Mouse (Mus musculus) stomach, postnatal 0 days (tissue): ENCODE measurements at regions not wholly inside any gene's neighbourhood (a gene's known extent, or its start where the extent isn't known, plus 50 kb on each side); places are given as distances from the start of the nearest gene placed in this dataset.

Experiments
- ATAC-seq: fragments of 200-750 bp; cut with Nextera tagmentation; 2 replicates; pipeline ENCODE4 v1.8.0; 2017; ENCODE audit not compliant: low FRiP score, low TSS enrichment
- DNase-seq: peaks from one replicate; pipeline ENCODE4 v3.0.0-alpha.2; 2016; ENCODE audit warnings: low spot score
- H3K27ac ChIP-seq: fragments of 300-500 bp; sonication (generic); replicated peaks from 2 replicates; pipeline ENCODE4 v1.5.1; 2014; ENCODE audit warnings: mild to moderate bottlenecking, control low read depth
- H3K27me3 ChIP-seq: fragments of 300-500 bp; sonication (generic); 2 replicates; pipeline ENCODE4 v1.6.1; 2014; ENCODE audit warnings: low read length; ENCODE audit not compliant: control insufficient read depth, insufficient read depth
- H3K36me3 ChIP-seq: fragments of 300-500 bp; sonication (generic); 2 replicates; pipeline ENCODE4 v1.6.1; 2014; ENCODE audit warnings: low read length, mixed read lengths; ENCODE audit not compliant: control insufficient read depth, insufficient read depth
- H3K4me1 ChIP-seq: fragments of 300-500 bp; sonication (generic); replicated peaks from 2 replicates; pipeline ENCODE4 v1.6.1; 2014; ENCODE audit warnings: antibody characterized with exemption; ENCODE audit not compliant: control insufficient read depth, insufficient read depth
- H3K4me2 ChIP-seq: fragments of 300-500 bp; sonication (generic); replicated peaks from 2 replicates; pipeline ENCODE4 v1.6.1; 2014; ENCODE audit warnings: low read depth, mild to moderate bottlenecking, control low read depth, moderate library complexity
- H3K4me3 ChIP-seq: fragments of 300-500 bp; sonication (generic); 2 replicates; pipeline ENCODE4 v1.5.1; 2014; ENCODE audit warnings: low read depth, low read length, control low read depth
- H3K9ac ChIP-seq: fragments of 300-500 bp; sonication (generic); 2 replicates; pipeline ENCODE4 v1.6.1; 2014; ENCODE audit warnings: mild to moderate bottlenecking, low read length, control low read depth, mixed read lengths
- H3K9me3 ChIP-seq: fragments of 300-500 bp; sonication (generic); 2 replicates; pipeline ENCODE4 v1.6.1; 2016; ENCODE audit warnings: low read length; ENCODE audit not compliant: control insufficient read depth
- CTCF ChIP-seq: IDR thresholded peaks from 2 replicates; pipeline ENCODE4 v1.5.1; 2016; ENCODE audit warnings: antibody characterized with exemption, low read depth, mild to moderate bottlenecking, moderate library complexity
- EP300 ChIP-seq: optimal IDR thresholded peaks from 2 replicates; pipeline ENCODE3; 2016; ENCODE audit warnings: antibody characterized with exemption
- WGBS: fragments of 180-500 bp; shearing (Covaris S2); extraction: QIAGEN DNeasy Blood & Tissue Kit; methylation state at CpG from one replicate; pipeline ENCODE4 v1.1.7; 2014; 5-methylcytosine and 5-hydroxymethylcytosine counted together

DNA sequence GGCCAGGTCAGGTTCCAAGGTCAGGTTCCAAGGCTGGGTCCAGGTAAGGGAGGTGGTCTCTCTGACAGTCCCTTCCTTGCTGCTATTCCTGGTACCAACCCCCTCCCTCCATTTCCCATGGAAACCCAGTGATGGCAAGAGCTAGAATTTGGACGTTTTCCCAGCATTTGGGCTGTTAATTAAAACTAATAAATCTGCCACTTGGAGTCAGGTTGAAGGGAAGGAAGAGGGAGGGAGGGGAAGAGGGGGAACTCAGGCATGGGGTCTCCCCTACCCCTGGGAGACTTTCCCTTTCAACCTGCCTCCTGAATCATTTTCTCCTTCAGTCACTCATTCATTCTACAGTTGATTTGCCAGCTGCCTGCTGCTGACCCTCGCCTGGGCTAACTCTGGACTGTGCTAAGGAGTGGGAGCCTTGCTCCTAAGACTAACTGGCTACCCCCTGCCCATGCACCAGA, 179.5 kb downstream of the Tmem132e start:
- no peaks in the 10 kb centered on the region for H3K27me3 ChIP-seq
- no peak for TF ChIP-seq CTCF
- no peak for TF ChIP-seq EP300
- H3K4me3 ChIP-seq = no peak overlapping the region
- no peak overlapping the region for H3K27ac ChIP-seq
- H3K4me1 ChIP-seq = no peaks in the 10 kb centered on the region
- no peak overlapping the region for H3K9ac ChIP-seq
- H3K4me2 ChIP-seq = no peak overlapping the region
- H3K36me3 ChIP-seq = no peaks in the 10 kb centered on the region
- no peak for ATAC-seq
- no peak for DNase-seq
- WGBS = 33% methylated on average over 2 of the region's 2 CpGs
- no peaks in the 10 kb centered on the region for H3K9me3 ChIP-seq

- no peak for DNase-seq
Observed at GRCm38 (mm10) chr11:82567014-82567685, 178.4 kb downstream of the Tmem132e start.

DNA sequence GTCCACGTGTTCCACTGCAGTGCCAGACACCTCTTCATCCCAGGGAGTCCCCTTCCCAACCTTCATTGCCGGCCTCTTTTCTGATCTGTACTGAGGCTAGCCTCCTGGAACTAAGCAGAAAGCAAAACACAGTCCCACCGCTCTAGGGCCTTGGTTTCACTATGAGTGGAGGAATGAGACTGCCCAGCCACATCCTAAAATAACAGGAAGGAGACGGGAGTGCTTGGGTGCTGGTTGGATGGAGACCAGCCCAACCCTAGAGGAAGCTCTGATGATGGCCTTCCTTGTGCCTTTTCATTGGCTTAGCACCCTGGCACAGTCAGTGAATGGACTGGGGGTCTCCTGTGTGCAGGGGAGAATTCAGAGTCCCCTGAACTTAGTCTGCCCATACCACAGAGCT, 177.4 kb downstream of the Tmem132e start:
- H3K9me3 ChIP-seq = no peaks in the 10 kb centered on the region
- no peak overlapping the region for H3K4me2 ChIP-seq
- WGBS = 74% methylated on average over 4 of the region's 4 CpGs
- no peaks in the 10 kb centered on the region for H3K27me3 ChIP-seq
- DNase-seq (no peak), ATAC-seq (no peak)
- H3K9ac ChIP-seq = no peak overlapping the region
- H3K4me1 ChIP-seq = no peaks in the 10 kb centered on the region
- TF ChIP-seq EP300 (no peak), CTCF (no peak)
- no peaks in the 10 kb centered on the region for H3K36me3 ChIP-seq
- H3K27ac ChIP-seq = no peak overlapping the region
- no peak overlapping the region for H3K4me3 ChIP-seq

More at GRCm38 (mm10) chr11:82567014-82567685, 178.4 kb downstream of the Tmem132e start:
- no peaks in the 10 kb centered on the region for H3K27me3 ChIP-seq
- no peak for TF ChIP-seq EP300
- TF ChIP-seq CTCF = no peak
- ATAC-seq = no peak
- H3K4me3 ChIP-seq = no peak overlapping the region
- H3K4me2 ChIP-seq = no peak overlapping the region
- WGBS = 63% methylated on average over 9 of the region's 9 CpGs
- no peak overlapping the region for H3K9ac ChIP-seq
- no peaks in the 10 kb centered on the region for H3K9me3 ChIP-seq
- no peaks in the 10 kb centered on the region for H3K4me1 ChIP-seq
- H3K27ac ChIP-seq = no peak overlapping the region
- no peaks in the 10 kb centered on the region for H3K36me3 ChIP-seq

DNA sequence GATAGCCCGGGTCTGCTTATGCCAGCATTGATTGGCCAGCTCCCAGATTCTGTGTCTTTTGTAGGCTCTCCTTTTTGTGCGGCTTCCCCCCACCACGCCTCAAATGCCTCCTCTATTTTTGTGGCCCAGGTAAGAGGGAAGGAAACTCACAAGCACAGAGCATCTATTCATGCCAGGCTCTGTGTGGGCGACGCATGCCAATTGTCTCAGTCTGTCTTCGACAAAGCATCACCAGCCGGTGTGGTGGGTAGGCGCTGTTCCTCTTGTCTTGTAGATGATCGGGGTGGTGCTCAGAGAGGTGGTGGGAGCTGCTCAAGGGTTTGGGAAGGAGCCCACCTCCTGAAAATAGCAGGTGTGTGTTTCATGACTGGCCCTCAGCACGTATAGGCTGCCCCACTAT, 175.5 kb downstream of the Tmem132e start:
- no peak for TF ChIP-seq EP300
- TF ChIP-seq CTCF = no peak
- Histone ChIP-seq H3K9ac (no peak overlapping the region), H3K36me3 (no peaks in the 10 kb centered on the region), H3K27ac (no peak overlapping the region), H3K4me1 (no peaks in the 10 kb centered on the region), H3K4me2 (no peak overlapping the region), H3K9me3 (no peaks in the 10 kb centered on the region), H3K27me3 (no peaks in the 10 kb centered on the region), H3K4me3 (no peak overlapping the region)
- ATAC-seq (no peak), DNase-seq (no peak)
- 50% methylated on average over 10 of the region's 10 CpGs for WGBS

DNA sequence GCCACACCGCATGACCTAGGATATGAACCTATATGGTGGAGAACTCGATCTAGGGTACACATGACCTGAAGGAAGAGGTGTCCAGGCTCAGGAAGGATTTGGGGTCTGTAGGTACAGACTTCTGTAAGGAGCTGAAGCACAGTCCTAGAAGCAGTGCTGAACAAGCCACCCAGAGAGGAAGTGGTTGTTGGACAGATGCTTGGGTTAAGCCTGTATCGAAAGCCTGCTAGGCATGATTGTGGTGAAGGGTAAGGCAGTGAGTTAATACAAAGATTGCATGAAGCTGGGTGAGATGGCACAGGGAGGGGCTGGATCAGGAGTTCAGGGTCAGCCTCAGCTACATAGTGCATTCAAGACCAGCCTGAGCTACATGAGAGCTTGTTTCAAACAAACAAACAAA, 153.3 kb downstream of the Tmem132e start:
- Histone ChIP-seq H3K4me1 (no peaks in the 10 kb centered on the region), H3K27ac (no peak overlapping the region), H3K4me2 (no peak overlapping the region), H3K36me3 (no peaks in the 10 kb centered on the region), H3K4me3 (no peak overlapping the region), H3K9me3 (no peaks in the 10 kb centered on the region), H3K9ac (no peak overlapping the region), H3K27me3 (no peaks in the 10 kb centered on the region)
- DNase-seq (no peak), ATAC-seq (no peak)
- no peak for TF ChIP-seq CTCF
- TF ChIP-seq EP300 = no peak
- 85% methylated on average over 3 of the region's 3 CpGs for WGBS

- no peak overlapping the region for H3K9ac ChIP-seq
- H3K4me2 ChIP-seq = no peak overlapping the region
- no peaks in the 10 kb centered on the region for H3K27me3 ChIP-seq
- H3K36me3 ChIP-seq = no peaks in the 10 kb centered on the region
- no peak overlapping the region for H3K4me3 ChIP-seq
- no peaks in the 10 kb centered on the region for H3K9me3 ChIP-seq
- DNase-seq (no peak), ATAC-seq (no peak)
- H3K27ac ChIP-seq = no peak overlapping the region
- WGBS = 82% methylated on average over 7 of the region's 7 CpGs
- no peak for TF ChIP-seq EP300
- TF ChIP-seq CTCF = no peak
- no peaks in the 10 kb centered on the region for H3K4me1 ChIP-seq
Observed at GRCm38 (mm10) chr11:82541376-82541775, 152.7 kb downstream of the Tmem132e start.
